Mouse (Mus musculus) heart, postnatal 0 days (tissue): ENCODE measurements around the gene Rara. TPM values are rescaled to one million over a fixed set of nuclear protein-coding genes. Genes with fewer than 3 reads are reported as not detected.

Source experiments
- ATAC-seq: fragments of 200-750 bp; cut with Nextera tagmentation; 2 replicates; pipeline ENCODE4 v1.8.0; 2017; ENCODE audit warnings: low read depth, moderate number of reproducible peaks, moderate library complexity; ENCODE audit not compliant: insufficient read depth
- DNase-seq: peaks from one replicate; pipeline ENCODE4 v3.0.0-alpha.2; 2016; ENCODE audit warnings: low spot score
- H3K27ac ChIP-seq: fragments of 300-500 bp; sonication (generic); 2 replicates; pipeline ENCODE4 v1.5.1; 2014; ENCODE audit warnings: low read depth, mild to moderate bottlenecking
- H3K27me3 ChIP-seq: fragments of 300-500 bp; sonication (generic); 2 replicates; pipeline ENCODE4 v1.6.1; 2014; ENCODE audit warnings: low read length, mixed read lengths; ENCODE audit not compliant: control insufficient read depth, insufficient read depth
- H3K36me3 ChIP-seq: fragments of 300-500 bp; sonication (generic); replicated peaks from 2 replicates; pipeline ENCODE4 v1.6.1; 2014; ENCODE audit warnings: low read length, mixed read lengths; ENCODE audit not compliant: control insufficient read depth, insufficient read depth
- H3K4me1 ChIP-seq: fragments of 300-500 bp; sonication (generic); 2 replicates; pipeline ENCODE4 v1.6.1; 2014; ENCODE audit warnings: antibody characterized with exemption; ENCODE audit not compliant: control insufficient read depth, insufficient read depth
- H3K4me2 ChIP-seq: fragments of 300-500 bp; sonication (generic); 2 replicates; pipeline ENCODE4 v1.6.1; 2014; ENCODE audit warnings: low read depth, mild to moderate bottlenecking, low read length, moderate library complexity
- H3K4me3 ChIP-seq: fragments of 300-500 bp; sonication (generic); 2 replicates; pipeline ENCODE4 v1.5.1; 2014; ENCODE audit warnings: low read depth, low read length
- H3K9ac ChIP-seq: fragments of 300-500 bp; sonication (generic); replicated peaks from 2 replicates; pipeline ENCODE4 v1.6.1; 2014; ENCODE audit warnings: low read depth, low read length, mixed read lengths
- H3K9me3 ChIP-seq: fragments of 300-500 bp; sonication (generic); replicated peaks from 2 replicates; pipeline ENCODE4 v1.6.1; 2016; ENCODE audit warnings: low read length; ENCODE audit not compliant: control insufficient read depth
- CTCF ChIP-seq: IDR thresholded peaks from 2 replicates; pipeline ENCODE4 v1.5.1; 2016; ENCODE audit warnings: antibody characterized with exemption, control low read depth, low read depth
- EP300 ChIP-seq: IDR thresholded peaks from 2 replicates; pipeline ENCODE4 v1.6.1; 2016; ENCODE audit warnings: antibody characterized with exemption, low read depth
- WGBS: fragments of 180-500 bp; shearing (Covaris S2); extraction: QIAGEN DNeasy Blood & Tissue Kit; methylation state at CpG from one replicate; pipeline ENCODE4 v1.1.7; 2014; 5-methylcytosine and 5-hydroxymethylcytosine counted together
- polyA plus RNA-seq: library from polyadenylated mRNA; unstranded; fragments of >200 nt; fragmentation: Nextera tagmentation; extraction: Ambion mirVana; gene quantifications from 2 replicates; pipeline ENCODE4 v1.2.1, GENCODE M21; 2015
- total RNA-seq: library from RNA; depleted of rRNA; stranded (reverse); fragments of >200 nt; gene quantifications from 2 replicates; pipeline ENCODE4 v1.2.3, GENCODE M21; 2014; ENCODE audit warnings: low replicate concordance

Gene Rara
- total and polyA plus RNA-seq, 2 experiments from 2014 or later, result 15.8 to 24.0 TPM

GRCm38 (mm10) chr11:98952736-98953135 is 25.1 kb downstream of the Rara start:
- H3K27me3 ChIP-seq, result no peaks in the 10 kb centered on the region
- DNase-seq (no peak), ATAC-seq (no peak)
- no peak overlapping the region for H3K9ac ChIP-seq
- 0 out of 2 replicates have a peak overlapping the region, but pooled peaks have one; percentile 94 for H3K27ac ChIP-seq
- 52% methylated on average over 2 of the region's 2 CpGs for WGBS
- no peak overlapping the region for H3K4me3 ChIP-seq
- no peaks in the 10 kb centered on the region for H3K9me3 ChIP-seq
- peaks cover 11% of the 10 kb centered on the region for H3K36me3 ChIP-seq
- TF ChIP-seq CTCF (no peak), EP300 (no peak)
- H3K4me2 ChIP-seq, result no peak overlapping the region
- H3K4me1 ChIP-seq, result peaks cover 79% of the 10 kb centered on the region

- Histone ChIP-seq H3K36me3 (peaks cover 11% of the 10 kb centered on the region), H3K9me3 (no peaks in the 10 kb centered on the region), H3K4me3 (no peak overlapping the region), H3K4me1 (peaks cover 72% of the 10 kb centered on the region), H3K27ac (peak overlapping the region; percentile 84; the same call in 1 of the 2 replicates), H3K9ac (no peak overlapping the region), H3K27me3 (no peaks in the 10 kb centered on the region), H3K4me2 (no peak overlapping the region)
- no peak for ATAC-seq
- no peak for DNase-seq
- 30% methylated on average over 2 of the region's 2 CpGs for WGBS
- TF ChIP-seq CTCF, result no peak
- TF ChIP-seq EP300, result no peak
Measured at GRCm38 (mm10) chr11:98953361-98953760, 25.7 kb downstream of the Rara start.

GRCm38 (mm10) chr11:98953835-98954320 is 26.3 kb downstream of the Rara start:
- TF ChIP-seq CTCF (no peak), EP300 (no peak)
- no peak for DNase-seq
- Histone ChIP-seq H3K27me3 (no peaks in the 10 kb centered on the region), H3K4me1 (peaks cover 68% of the 10 kb centered on the region), H3K36me3 (peaks cover 11% of the 10 kb centered on the region), H3K4me2 (peak overlapping the region; percentile 42), H3K9ac (no peak overlapping the region), H3K9me3 (no peaks in the 10 kb centered on the region), H3K4me3 (no peak overlapping the region), H3K27ac (peak overlapping the region; percentile 84)
- ATAC-seq, result no peak
- WGBS, result 16% methylated on average over 13 of the region's 13 CpGs

GRCm38 (mm10) chr11:98954373-98954772 is 26.8 kb downstream of the Rara start:
- ATAC-seq (peak; percentile 52), DNase-seq (peak; percentile 71)
- H3K36me3 ChIP-seq, result peaks cover 11% of the 10 kb centered on the region
- WGBS, result 7% methylated on average over 10 of the region's 10 CpGs
- H3K4me1 ChIP-seq, result peaks cover 68% of the 10 kb centered on the region
- no peaks in the 10 kb centered on the region for H3K27me3 ChIP-seq
- peak overlapping the region; percentile 42 for H3K4me2 ChIP-seq
- TF ChIP-seq EP300 (no peak), CTCF (peak; percentile 58)
- peak overlapping the region; percentile 84 for H3K27ac ChIP-seq
- H3K9ac ChIP-seq, result no peak overlapping the region
- no peaks in the 10 kb centered on the region for H3K9me3 ChIP-seq
- H3K4me3 ChIP-seq, result 0 out of 2 replicates have a peak overlapping the region, but pooled peaks have one; percentile 6

- H3K4me3 ChIP-seq, result 0 out of 2 replicates have a peak overlapping the region, but pooled peaks have one; percentile 6
- peaks cover 11% of the 10 kb centered on the region for H3K36me3 ChIP-seq
- H3K4me1 ChIP-seq, result peaks cover 67% of the 10 kb centered on the region
- DNase-seq (no peak), ATAC-seq (no peak)
- no peaks in the 10 kb centered on the region for H3K27me3 ChIP-seq
- TF ChIP-seq CTCF (no peak), EP300 (0 out of 2 replicates have a peak, but pooled peaks have one; percentile 26)
- no peaks in the 10 kb centered on the region for H3K9me3 ChIP-seq
- H3K4me2 ChIP-seq, result peak overlapping the region; percentile 42
- peak overlapping the region; percentile 84 for H3K27ac ChIP-seq
- H3K9ac ChIP-seq, result no peak overlapping the region
- WGBS, result 21% methylated on average over 16 of the region's 17 CpGs
Measured at GRCm38 (mm10) chr11:98954801-98955706, 27.4 kb downstream of the Rara start.
